Mouse (Mus musculus) kidney, embryonic 15.5 days (tissue): ENCODE measurements around the gene Nmnat2. TPM values are rescaled to one million over a fixed set of nuclear protein-coding genes. Genes with fewer than 3 reads are reported as not detected.

Experiments
- ATAC-seq: fragments of 200-750 bp; cut with Nextera tagmentation; replicated peaks from 2 replicates; pipeline ENCODE4 v1.8.0; 2017; ENCODE audit warnings: moderate TSS enrichment; ENCODE audit not compliant: low FRiP score
- H3K27ac ChIP-seq: fragments of 300-500 bp; sonication (generic); 2 replicates; pipeline ENCODE4 v1.5.1; 2015; ENCODE audit warnings: mild to moderate bottlenecking, inconsistent platforms
- H3K27me3 ChIP-seq: fragments of 300-500 bp; sonication (generic); 2 replicates; pipeline ENCODE4 v1.6.1; 2015; ENCODE audit warnings: inconsistent platforms
- H3K36me3 ChIP-seq: fragments of 300-500 bp; sonication (generic); 2 replicates; pipeline ENCODE4 v1.6.1; 2015; ENCODE audit warnings: inconsistent platforms
- H3K4me1 ChIP-seq: fragments of 300-500 bp; sonication (generic); 2 replicates; pipeline ENCODE4 v1.6.1; 2015; ENCODE audit warnings: inconsistent platforms
- H3K4me2 ChIP-seq: fragments of 300-500 bp; sonication (generic); 2 replicates; pipeline ENCODE4 v1.6.1; 2015; ENCODE audit warnings: moderate library complexity, mild to moderate bottlenecking, inconsistent platforms
- H3K4me3 ChIP-seq: fragments of 300-500 bp; sonication (generic); replicated peaks from 2 replicates; pipeline ENCODE4 v1.5.1; 2015; ENCODE audit warnings: mild to moderate bottlenecking, inconsistent platforms
- H3K9ac ChIP-seq: fragments of 300-500 bp; sonication (generic); 2 replicates; pipeline ENCODE4 v1.6.1; 2015; ENCODE audit warnings: mild to moderate bottlenecking, inconsistent platforms
- H3K9me3 ChIP-seq: fragments of 300-500 bp; sonication (generic); replicated peaks from 2 replicates; pipeline ENCODE4 v1.6.1; 2016; ENCODE audit warnings: inconsistent platforms
- WGBS: fragments of 180-500 bp; shearing (Covaris S2); methylation state at CpG from one replicate; pipeline ENCODE4 v1.1.7; 2015; ENCODE audit warnings: mixed read lengths; 5-methylcytosine and 5-hydroxymethylcytosine counted together
- polyA plus RNA-seq: library from polyadenylated mRNA; unstranded; fragments of >200 nt; fragmentation: Nextera tagmentation; extraction: Ambion mirVana; gene quantifications from 2 replicates; pipeline ENCODE4 v1.2.1, GENCODE M21; 2015

The Nmnat2 gene
- 0.98 and 1.9 TPM in 2 replicates for polyA plus RNA-seq

GRCm38 (mm10) chr1:152954821-152955523 is at the start of gene Nmnat2:
Gene Nmnat2, plus strand, starts transcription at chr1:152954993.
- WGBS: under 1% methylated on average over 42 of the region's 42 CpGs

GRCm38 (mm10) chr1:152913483-152914460 is 41.0 kb upstream of the Nmnat2 start:
- no peak for ATAC-seq
- H3K9me3 ChIP-seq: no peaks in the 10 kb centered on the region
- H3K4me2 ChIP-seq: no peak overlapping the region
- H3K27ac ChIP-seq: no peak overlapping the region
- H3K4me1 ChIP-seq: peaks cover 5% of the 10 kb centered on the region; the same call in 1 of the 2 replicates
- no peaks in the 10 kb centered on the region for H3K27me3 ChIP-seq
- 66% methylated on average over 6 of the region's 6 CpGs for WGBS
- H3K9ac ChIP-seq: no peak overlapping the region
- H3K4me3 ChIP-seq: no peak overlapping the region
- H3K36me3 ChIP-seq: no peaks in the 10 kb centered on the region

More at GRCm38 (mm10) chr1:152954821-152955523, at the start of gene Nmnat2:
- H3K9ac ChIP-seq: no peak within 1 kb of the TSS
- H3K4me3 ChIP-seq: peak within 1 kb of the TSS; percentile 41
- H3K27ac ChIP-seq: no peak within 1 kb of the TSS
- ATAC-seq: no peak
- H3K4me2 ChIP-seq: peak within 1 kb of the TSS; percentile 66
- peaks cover 17% of the 10 kb centered on the region for H3K4me1 ChIP-seq
- peaks cover 49% of the 10 kb centered on the region for H3K27me3 ChIP-seq
- no peaks in the 10 kb centered on the region for H3K36me3 ChIP-seq
- H3K9me3 ChIP-seq: no peaks in the 10 kb centered on the region

- H3K4me3 ChIP-seq: no peak overlapping the region
- H3K4me1 ChIP-seq: peaks cover 5% of the 10 kb centered on the region; the same call in 1 of the 2 replicates
- no peak overlapping the region for H3K27ac ChIP-seq
- no peaks in the 10 kb centered on the region for H3K36me3 ChIP-seq
- ATAC-seq: no peak
- no peaks in the 10 kb centered on the region for H3K9me3 ChIP-seq
- WGBS: 33% methylated on average over 5 of the region's 5 CpGs
- no peak overlapping the region for H3K4me2 ChIP-seq
- H3K27me3 ChIP-seq: no peaks in the 10 kb centered on the region
- no peak overlapping the region for H3K9ac ChIP-seq
These were observed 39.0 kb upstream of the Nmnat2 start for GRCm38 (mm10) chr1:152915766-152916165.

GRCm38 (mm10) chr1:152916936-152917335 is 37.9 kb upstream of the Nmnat2 start:
- Histone ChIP-seq H3K36me3 (no peaks in the 10 kb centered on the region), H3K9me3 (no peaks in the 10 kb centered on the region), H3K9ac (no peak overlapping the region), H3K4me3 (no peak overlapping the region), H3K27me3 (no peaks in the 10 kb centered on the region), H3K27ac (no peak overlapping the region), H3K4me1 (peaks cover 5% of the 10 kb centered on the region; the same call in 1 of the 2 replicates), H3K4me2 (no peak overlapping the region)
- no peak for ATAC-seq
- 80% methylated on average over 5 of the region's 5 CpGs for WGBS

GRCm38 (mm10) chr1:152917626-152918025 is 37.2 kb upstream of the Nmnat2 start:
- Histone ChIP-seq H3K27ac (no peak overlapping the region), H3K4me3 (no peak overlapping the region), H3K4me2 (no peak overlapping the region), H3K27me3 (no peaks in the 10 kb centered on the region), H3K36me3 (no peaks in the 10 kb centered on the region), H3K9ac (no peak overlapping the region), H3K9me3 (no peaks in the 10 kb centered on the region), H3K4me1 (peaks cover 5% of the 10 kb centered on the region; the same call in 1 of the 2 replicates)
- no peak for ATAC-seq
- WGBS: 73% methylated on average over 4 of the region's 4 CpGs

- no peak for ATAC-seq
- H3K27ac ChIP-seq: no peak overlapping the region
- 72% methylated on average over 3 of the region's 3 CpGs for whole genome bisulfite sequencing
- no peaks in the 10 kb centered on the region for H3K9me3 ChIP-seq
- H3K9ac ChIP-seq: no peak overlapping the region
- H3K4me2 ChIP-seq: no peak overlapping the region
- H3K4me3 ChIP-seq: no peak overlapping the region
- no peaks in the 10 kb centered on the region for H3K4me1 ChIP-seq
- H3K27me3 ChIP-seq: no peaks in the 10 kb centered on the region
- no peaks in the 10 kb centered on the region for H3K36me3 ChIP-seq
These were observed 33.0 kb upstream of the Nmnat2 start for GRCm38 (mm10) chr1:152921786-152922185.

GRCm38 (mm10) chr1:152933962-152934361 is 20.8 kb upstream of the Nmnat2 start:
- Histone ChIP-seq H3K27me3 (no peaks in the 10 kb centered on the region), H3K9ac (no peak overlapping the region), H3K27ac (no peak overlapping the region), H3K36me3 (no peaks in the 10 kb centered on the region), H3K4me2 (peak overlapping the region; percentile 24), H3K4me1 (peaks cover 7% of the 10 kb centered on the region; the same call in 1 of the 2 replicates), H3K4me3 (no peak overlapping the region), H3K9me3 (no peaks in the 10 kb centered on the region)
- WGBS: 45% methylated on average over 11 of the region's 11 CpGs
- peak; percentile 84 for ATAC-seq

GRCm38 (mm10) chr1:152935476-152935875 is 19.3 kb upstream of the Nmnat2 start:
- 60% methylated on average over 6 of the region's 6 CpGs for WGBS
- H3K36me3 ChIP-seq: no peaks in the 10 kb centered on the region
- ATAC-seq: no peak
- H3K27ac ChIP-seq: no peak overlapping the region
- peaks cover 7% of the 10 kb centered on the region; the same call in 1 of the 2 replicates for H3K4me1 ChIP-seq
- no peaks in the 10 kb centered on the region for H3K27me3 ChIP-seq
- no peak overlapping the region for H3K4me3 ChIP-seq
- no peak overlapping the region for H3K9ac ChIP-seq
- no peaks in the 10 kb centered on the region for H3K9me3 ChIP-seq
- no peak overlapping the region for H3K4me2 ChIP-seq

GRCm38 (mm10) chr1:152936365-152936764 is 18.4 kb upstream of the Nmnat2 start:
- no peak overlapping the region for H3K4me3 ChIP-seq
- ATAC-seq: no peak
- no peaks in the 10 kb centered on the region for H3K9me3 ChIP-seq
- no peaks in the 10 kb centered on the region for H3K27me3 ChIP-seq
- no peak overlapping the region for H3K9ac ChIP-seq
- H3K27ac ChIP-seq: no peak overlapping the region
- peaks cover 7% of the 10 kb centered on the region; the same call in 1 of the 2 replicates for H3K4me1 ChIP-seq
- H3K4me2 ChIP-seq: no peak overlapping the region
- WGBS: 90% methylated on average over 5 of the region's 5 CpGs
- H3K36me3 ChIP-seq: no peaks in the 10 kb centered on the region

- Histone ChIP-seq H3K27ac (no peak overlapping the region), H3K36me3 (no peaks in the 10 kb centered on the region), H3K4me2 (no peak overlapping the region), H3K9ac (no peak overlapping the region), H3K4me1 (no peaks in the 10 kb centered on the region), H3K27me3 (no peaks in the 10 kb centered on the region), H3K4me3 (no peak overlapping the region), H3K9me3 (no peaks in the 10 kb centered on the region)
- ATAC-seq: no peak
- 57% methylated on average over 4 of the region's 4 CpGs for WGBS
These were observed 11.8 kb upstream of the Nmnat2 start for GRCm38 (mm10) chr1:152942977-152943376.

GRCm38 (mm10) chr1:152954167-152954566 is 626 bp upstream of the Nmnat2 start:
- no peak for ATAC-seq

More at GRCm38 (mm10) chr1:152954167-152954566, 626 bp upstream of the Nmnat2 start:
- H3K36me3 ChIP-seq: no peaks in the 10 kb centered on the region
- H3K4me2 ChIP-seq: no peak overlapping the region
- H3K9me3 ChIP-seq: no peaks in the 10 kb centered on the region
- H3K27ac ChIP-seq: no peak overlapping the region
- H3K4me1 ChIP-seq: peaks cover 17% of the 10 kb centered on the region
- peaks cover 49% of the 10 kb centered on the region for H3K27me3 ChIP-seq
- no peak overlapping the region for H3K4me3 ChIP-seq
- WGBS: 72% methylated on average over 5 of the region's 5 CpGs
- no peak overlapping the region for H3K9ac ChIP-seq
